Mouse (Mus musculus) bone marrow macrophage, adult 2 months (primary cell): Measurements from ENCODE around the gene Med10.

Experiments
- CTCF ChIP-seq: IDR thresholded peaks from 2 replicates; pipeline ENCODE4 v1.5.1; 2012; ENCODE audit warnings: low read depth, mild to moderate bottlenecking, low read length, moderate library complexity
- POLR2A ChIP-seq: IDR thresholded peaks from 2 replicates; pipeline ENCODE4 v1.6.1; 2012; ENCODE audit warnings: mild to moderate bottlenecking, low read depth, low read length, borderline replicate concordance

DNA sequence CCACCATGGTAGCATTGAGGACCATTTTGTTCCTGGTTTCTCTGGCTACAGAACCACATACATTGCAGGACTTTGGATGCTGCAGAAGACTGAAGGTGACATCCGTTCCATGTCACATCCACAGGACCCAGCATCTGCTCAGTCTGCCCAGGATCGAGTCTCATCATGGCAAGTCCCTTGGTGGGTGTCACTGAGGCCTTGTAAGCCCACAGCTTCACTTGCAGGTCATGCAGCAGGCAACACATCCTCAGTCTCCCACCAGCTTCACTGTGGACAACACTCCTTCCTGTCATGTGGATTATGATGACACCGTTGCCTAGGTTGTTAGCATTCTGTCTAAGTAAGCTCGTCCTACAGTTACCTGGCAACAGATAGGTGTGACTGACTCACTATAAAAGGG lies 29.8 kb upstream of the Med10 start:
- TF ChIP-seq CTCF (no peak), POLR2A (no peak)
